Mouse (Mus musculus) olfactory bulb, adult 2 months (tissue): Measurements from ENCODE around the gene Adgrl3.

Source experiments
- CTCF ChIP-seq: fragments of 200-500 bp; IDR thresholded peaks from 2 replicates; pipeline ENCODE4 v1.5.1; 2012; ENCODE audit warnings: low read depth, mild to moderate bottlenecking, low read length, moderate library complexity; ENCODE audit not compliant: insufficient read depth
- POLR2A ChIP-seq: fragments of 200-500 bp; IDR thresholded peaks from 2 replicates; pipeline ENCODE4 v1.6.1; 2012; ENCODE audit warnings: mild to moderate bottlenecking, low read depth, low read length, moderate library complexity; ENCODE audit not compliant: insufficient read depth

DNA sequence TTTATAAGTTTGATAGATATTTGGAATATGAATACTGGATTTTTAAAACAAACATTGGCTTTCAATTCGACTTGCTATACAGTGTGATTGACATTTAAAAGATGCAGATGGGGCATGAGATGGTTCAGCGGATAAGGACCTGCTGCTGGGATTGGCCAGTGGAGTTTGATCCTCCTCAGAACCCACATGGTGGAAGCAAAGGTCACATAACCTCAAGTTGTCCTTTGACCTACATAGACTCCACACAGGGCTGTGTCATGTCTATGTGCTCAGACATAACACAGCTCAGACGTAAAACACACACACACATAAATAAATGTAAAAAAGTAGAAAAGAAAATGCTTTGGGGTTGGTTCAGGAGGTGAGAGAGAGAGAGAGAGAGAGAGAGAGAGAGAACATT is 397.4 kb downstream of the Adgrl3 start:
- no peak for TF ChIP-seq CTCF
- TF ChIP-seq POLR2A: no peak
